Mouse (Mus musculus): ENCODE measurements around the gene Cacng1. TPM values are rescaled to one million over a fixed set of nuclear protein-coding genes. Genes with fewer than 3 reads are reported as not detected.

The Cacng1 gene
- polyA plus RNA-seq, 1 experiment from 2014 or later, result 2.1 TPM

DNA sequence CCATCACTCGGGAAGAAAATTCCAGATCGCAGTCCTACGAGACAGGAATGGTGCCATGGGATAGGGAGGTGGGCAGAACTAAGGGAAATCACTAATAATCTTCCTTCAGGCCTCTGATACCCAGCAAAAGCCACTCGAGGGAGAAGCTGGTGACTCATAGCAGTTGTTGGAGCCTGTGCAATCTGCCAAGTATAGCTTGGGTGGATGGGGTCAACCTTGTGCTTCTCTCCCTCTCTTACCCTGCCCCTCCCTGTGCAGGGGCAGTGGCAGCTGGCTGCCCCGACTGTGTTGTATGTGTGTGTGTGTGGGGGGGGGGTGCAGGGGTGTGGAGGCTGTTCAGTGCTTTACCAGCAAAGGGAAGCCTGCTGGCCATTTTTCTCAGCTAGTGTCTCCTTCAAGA lies 15.2 kb upstream of the Cacng1 start:
- no peak overlapping the region for H3K4me2 ChIP-seq (replicated peaks)
- H3K27ac ChIP-seq, result no peak overlapping the region
- no peaks in the 10 kb centered on the region for H3K9me3 ChIP-seq
- no peak overlapping the region for H3K9ac ChIP-seq
- no peaks in the 10 kb centered on the region for H3K27me3 ChIP-seq
- H3K4me3 ChIP-seq, result no peak overlapping the region
- peaks cover 13% of the 10 kb centered on the region for H3K36me3 ChIP-seq
- no peak for ATAC-seq (ENCODE audit: insufficient number of reproducible peaks, insufficient read depth, low FRiP score, low TSS enrichment)
- H3K4me1 ChIP-seq, result 0 out of 2 replicates have a peak, but pooled peaks cover 3% of the 10 kb centered on the region
- 82% methylated on average over 5 of the region's 5 CpGs for WGBS

- H3K9ac ChIP-seq, result no peak overlapping the region
- H3K4me1 ChIP-seq, result 0 out of 2 replicates have a peak, but pooled peaks cover 3% of the 10 kb centered on the region
- WGBS, result 82% methylated on average over 4 of the region's 4 CpGs
- ATAC-seq (ENCODE audit: insufficient number of reproducible peaks, insufficient read depth, low FRiP score, low TSS enrichment), result no peak
- H3K27ac ChIP-seq, result no peak overlapping the region
- no peaks in the 10 kb centered on the region for H3K27me3 ChIP-seq
- peaks cover 11% of the 10 kb centered on the region for H3K36me3 ChIP-seq
- no peaks in the 10 kb centered on the region for H3K9me3 ChIP-seq
- H3K4me2 ChIP-seq (replicated peaks), result no peak overlapping the region
- no peak overlapping the region for H3K4me3 ChIP-seq
Observed at GRCm38 (mm10) chr11:107730940-107731339, 14.6 kb upstream of the Cacng1 start.

- H3K27ac ChIP-seq, result no peak overlapping the region
- WGBS, result 79% methylated on average over 7 of the region's 7 CpGs
- H3K4me2 ChIP-seq (replicated peaks), result no peak overlapping the region
- no peaks in the 10 kb centered on the region for H3K27me3 ChIP-seq
- H3K4me1 ChIP-seq, result 0 out of 2 replicates have a peak, but pooled peaks cover 3% of the 10 kb centered on the region
- H3K9ac ChIP-seq, result no peak overlapping the region
- H3K9me3 ChIP-seq, result no peaks in the 10 kb centered on the region
- no peak for ATAC-seq (ENCODE audit: insufficient number of reproducible peaks, insufficient read depth, low FRiP score, low TSS enrichment)
- H3K36me3 ChIP-seq, result peaks cover 1% of the 10 kb centered on the region; the same call in 1 of the 2 replicates
- H3K4me3 ChIP-seq, result no peak overlapping the region
Observed at GRCm38 (mm10) chr11:107729141-107729540, 12.8 kb upstream of the Cacng1 start.

- 0 out of 2 replicates have a peak, but pooled peaks cover 3% of the 10 kb centered on the region for H3K4me1 ChIP-seq
- no peaks in the 10 kb centered on the region for H3K9me3 ChIP-seq
- H3K36me3 ChIP-seq, result no peaks in the 10 kb centered on the region
- H3K4me2 ChIP-seq (replicated peaks), result no peak overlapping the region
- H3K27me3 ChIP-seq, result no peaks in the 10 kb centered on the region
- no peak for ATAC-seq (ENCODE audit: insufficient number of reproducible peaks, insufficient read depth, low FRiP score, low TSS enrichment)
- 73% methylated on average over 13 of the region's 13 CpGs for WGBS
- no peak overlapping the region for H3K27ac ChIP-seq
- H3K4me3 ChIP-seq, result no peak overlapping the region
- H3K9ac ChIP-seq, result no peak overlapping the region
Observed at GRCm38 (mm10) chr11:107728073-107728863, 11.9 kb upstream of the Cacng1 start.

DNA sequence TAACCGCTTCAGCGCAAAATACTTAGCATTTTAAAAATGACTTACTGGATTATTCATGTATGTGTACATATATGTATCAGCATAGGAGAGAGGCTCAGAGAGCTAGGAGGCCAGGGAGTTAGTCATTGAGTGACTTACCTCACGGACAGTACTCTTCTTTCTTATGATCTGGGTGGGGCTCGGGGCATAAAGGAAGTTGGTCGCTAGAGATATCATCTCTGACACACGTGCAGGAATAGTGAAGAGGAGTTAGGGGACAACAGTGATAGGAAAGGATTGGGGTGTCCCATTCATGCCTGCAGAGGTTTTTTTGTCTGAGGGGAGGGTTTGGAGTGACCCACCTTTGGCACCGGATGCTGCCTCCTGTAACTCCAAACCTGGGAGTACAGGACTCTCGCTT lies 8.3 kb upstream of the Cacng1 start:
- H3K27ac ChIP-seq, result no peak overlapping the region
- no peaks in the 10 kb centered on the region for H3K27me3 ChIP-seq
- H3K4me3 ChIP-seq, result no peak overlapping the region
- 0 out of 2 replicates have a peak, but pooled peaks cover 3% of the 10 kb centered on the region for H3K4me1 ChIP-seq
- no peaks in the 10 kb centered on the region for H3K36me3 ChIP-seq
- ATAC-seq (ENCODE audit: insufficient number of reproducible peaks, insufficient read depth, low FRiP score, low TSS enrichment), result no peak
- WGBS, result 85% methylated on average over 8 of the region's 8 CpGs
- no peak overlapping the region for H3K9ac ChIP-seq
- H3K9me3 ChIP-seq, result no peaks in the 10 kb centered on the region
- no peak overlapping the region for H3K4me2 ChIP-seq (replicated peaks)

GRCm38 (mm10) chr11:107721057-107721456 lies 4.7 kb upstream of the Cacng1 start:
- WGBS, result 85% methylated on average over 7 of the region's 7 CpGs
- Histone ChIP-seq H3K4me2 (replicated peaks) (no peak overlapping the region), H3K4me3 (no peak overlapping the region), H3K27me3 (no peaks in the 10 kb centered on the region), H3K9ac (no peak overlapping the region), H3K36me3 (no peaks in the 10 kb centered on the region), H3K27ac (no peak overlapping the region), H3K9me3 (no peaks in the 10 kb centered on the region), H3K4me1 (no peaks in the 10 kb centered on the region)
- no peak for ATAC-seq (ENCODE audit: insufficient number of reproducible peaks, insufficient read depth, low FRiP score, low TSS enrichment)

DNA sequence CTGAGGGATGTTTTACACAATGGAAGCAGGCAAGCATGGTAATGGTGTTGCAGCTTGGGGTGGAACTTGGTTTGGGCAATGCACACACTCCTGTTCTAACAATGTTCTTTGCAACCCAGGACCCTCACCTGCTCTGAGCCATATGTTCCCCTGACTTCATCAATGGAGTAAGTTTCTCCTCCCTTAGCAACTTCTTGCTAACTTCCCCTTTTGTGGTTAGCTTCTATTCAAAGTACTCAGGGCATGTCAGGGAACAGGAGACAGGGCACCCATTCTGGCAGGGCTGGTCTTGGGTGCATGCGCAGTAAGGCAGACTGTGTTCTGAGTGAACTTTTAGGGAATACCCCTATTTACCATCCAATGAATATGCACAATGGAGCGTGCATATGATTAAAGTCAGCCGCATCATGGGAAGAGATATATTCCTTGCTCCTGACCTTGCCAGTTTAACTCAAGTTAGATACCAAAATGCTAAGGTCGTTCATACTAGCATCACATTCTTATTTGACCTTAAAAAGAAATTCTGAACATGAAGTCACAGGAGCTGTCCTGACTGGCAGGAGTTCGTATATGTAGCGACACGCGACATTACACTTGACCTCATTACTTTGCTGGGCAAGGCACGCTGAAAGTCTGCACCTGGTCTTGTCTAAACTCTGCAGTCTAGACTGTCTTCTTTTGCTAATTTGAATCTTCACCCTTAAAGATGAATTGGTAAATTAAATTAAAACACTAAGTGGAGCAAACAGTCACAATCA lies 4.1 kb upstream of the Cacng1 start:
- H3K36me3 ChIP-seq, result no peaks in the 10 kb centered on the region
- H3K9me3 ChIP-seq, result no peaks in the 10 kb centered on the region
- 85% methylated on average over 9 of the region's 9 CpGs for WGBS
- ATAC-seq (ENCODE audit: insufficient number of reproducible peaks, insufficient read depth, low FRiP score, low TSS enrichment), result no peak
- H3K27ac ChIP-seq, result no peak overlapping the region
- H3K4me1 ChIP-seq, result no peaks in the 10 kb centered on the region
- no peak overlapping the region for H3K9ac ChIP-seq
- no peaks in the 10 kb centered on the region for H3K27me3 ChIP-seq
- H3K4me2 ChIP-seq (replicated peaks), result no peak overlapping the region
- no peak overlapping the region for H3K4me3 ChIP-seq

- Histone ChIP-seq H3K4me2 (replicated peaks) (no peak overlapping the region), H3K4me3 (no peak overlapping the region), H3K9ac (no peak overlapping the region), H3K9me3 (no peaks in the 10 kb centered on the region), H3K27me3 (no peaks in the 10 kb centered on the region), H3K27ac (no peak overlapping the region), H3K36me3 (no peaks in the 10 kb centered on the region), H3K4me1 (no peaks in the 10 kb centered on the region)
- 78% methylated on average over 7 of the region's 7 CpGs for WGBS
- no peak for ATAC-seq (ENCODE audit: insufficient number of reproducible peaks, insufficient read depth, low FRiP score, low TSS enrichment)
Observed at GRCm38 (mm10) chr11:107714368-107714767, 2.0 kb downstream of the Cacng1 start.

- no peak for ATAC-seq (ENCODE audit: insufficient number of reproducible peaks, insufficient read depth, low FRiP score, low TSS enrichment)
Observed at GRCm38 (mm10) chr11:107710379-107710778, 5.9 kb downstream of the Cacng1 start.

GRCm38 (mm10) chr11:107707897-107708610 lies 8.3 kb downstream of the Cacng1 start:
- H3K27me3 ChIP-seq, result no peaks in the 10 kb centered on the region; the same call in 1 of the 2 replicates
- H3K36me3 ChIP-seq, result no peaks in the 10 kb centered on the region
- no peak overlapping the region for H3K9ac ChIP-seq
- no peak overlapping the region for H3K4me3 ChIP-seq
- ATAC-seq (ENCODE audit: insufficient number of reproducible peaks, insufficient read depth, low FRiP score, low TSS enrichment), result no peak
- no peaks in the 10 kb centered on the region for H3K9me3 ChIP-seq
- H3K4me2 ChIP-seq (replicated peaks), result no peak overlapping the region
- H3K27ac ChIP-seq, result no peak overlapping the region
- WGBS, result 58% methylated on average over 20 of the region's 20 CpGs
- H3K4me1 ChIP-seq, result peaks cover 8% of the 10 kb centered on the region; the same call in 1 of the 2 replicates

More at GRCm38 (mm10) chr11:107710379-107710778, 5.9 kb downstream of the Cacng1 start:
- Histone ChIP-seq H3K36me3 (no peaks in the 10 kb centered on the region), H3K4me2 (replicated peaks) (no peak overlapping the region), H3K9ac (no peak overlapping the region), H3K4me1 (no peaks in the 10 kb centered on the region), H3K27ac (no peak overlapping the region), H3K4me3 (no peak overlapping the region), H3K9me3 (no peaks in the 10 kb centered on the region), H3K27me3 (no peaks in the 10 kb centered on the region; the same call in 1 of the 2 replicates)
- WGBS, result 59% methylated on average over 3 of the region's 3 CpGs

GRCm38 (mm10) chr11:107705476-107706074 lies 10.7 kb downstream of the Cacng1 start:
- Histone ChIP-seq H3K36me3 (no peaks in the 10 kb centered on the region), H3K4me3 (no peak overlapping the region), H3K4me2 (replicated peaks) (no peak overlapping the region), H3K9me3 (no peaks in the 10 kb centered on the region), H3K4me1 (peaks cover 8% of the 10 kb centered on the region; the same call in 1 of the 2 replicates), H3K27me3 (no peaks in the 10 kb centered on the region; the same call in 1 of the 2 replicates), H3K27ac (no peak overlapping the region), H3K9ac (no peak overlapping the region)
- ATAC-seq (ENCODE audit: insufficient number of reproducible peaks, insufficient read depth, low FRiP score, low TSS enrichment), result no peak
- 71% methylated on average over 11 of the region's 11 CpGs for WGBS
